Mouse (Mus musculus) adrenal gland, postnatal 0 days (tissue): Measurements from ENCODE around the gene Olfr273. TPM values are rescaled to one million over a fixed set of nuclear protein-coding genes. Genes with fewer than 3 reads are reported as not detected.

Source experiments
- polyA plus RNA-seq: library from polyadenylated mRNA; unstranded; fragments of >200 nt; fragmentation: Nextera tagmentation; extraction: Ambion mirVana; gene quantifications from 2 replicates; pipeline ENCODE4 v1.2.1, GENCODE M21; 2015

Olfr273 gene
- polyA plus RNA-seq, result not detected in 2 replicates

DNA sequence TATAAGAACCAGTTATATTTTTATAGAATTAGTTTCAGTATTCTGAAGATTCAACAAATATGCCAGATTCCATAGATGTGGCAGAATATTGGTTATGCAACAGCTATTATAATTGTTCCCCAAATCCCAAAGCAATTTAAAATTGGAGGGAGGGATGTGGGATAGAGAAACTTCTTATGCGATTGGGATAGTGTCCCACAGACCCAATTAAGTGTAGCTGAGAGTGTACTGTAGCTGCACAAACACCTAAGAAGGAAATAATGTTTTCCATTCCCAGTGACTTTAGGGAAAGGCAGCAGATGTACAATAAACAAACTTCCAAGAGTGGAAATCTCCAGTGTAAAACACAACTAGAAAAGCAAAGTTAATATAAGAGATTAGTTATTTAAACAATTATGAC, at the start of gene Olfr273:
Olfr273 (minus strand) TSS at position 101 of the 400 bp plus-strand sequence.

DNA sequence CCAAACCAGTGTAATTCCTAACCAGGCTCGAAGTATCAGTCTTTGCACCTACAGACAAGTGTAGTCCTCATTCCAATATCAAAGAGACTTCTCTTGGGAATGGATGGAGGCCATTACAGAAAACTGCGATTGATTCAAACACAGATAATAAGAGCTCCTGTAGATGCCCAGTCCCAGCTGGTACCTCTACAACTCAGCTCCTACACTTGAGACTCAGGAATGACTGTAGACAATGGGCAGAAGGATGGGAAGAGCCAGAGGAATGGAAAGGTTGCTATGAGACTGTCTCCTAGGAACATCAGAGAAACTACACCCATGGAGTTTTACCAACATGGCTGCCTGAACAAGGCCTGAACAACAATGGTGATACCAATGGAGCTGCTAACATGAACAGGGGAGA, 44.7 kb downstream of the Olfr273 start, which contains the start of gene Olfr275:
Olfr275 (plus strand) TSS at position 301 of the 400 bp plus-strand sequence.

Other genes starting within 250 kb of the Olfr273 start
- gene Olfr275, start 44.6 kb downstream of the Olfr273 start, polyA plus RNA-seq, result not detected in 2 replicates
- not detected in 2 replicates for gene Olfr272, start 59.9 kb upstream of the Olfr273 start, polyA plus RNA-seq
- gene Olfr270, start 105.3 kb upstream of the Olfr273 start, polyA plus RNA-seq, result not detected in 2 replicates
- gene Nipsnap3a, start 130.0 kb upstream of the Olfr273 start, polyA plus RNA-seq, result not detected in 2 replicates
- gene Nipsnap3b, start 152.6 kb upstream of the Olfr273 start, polyA plus RNA-seq, result 102 and 145 TPM in 2 replicates